Mouse (Mus musculus): ENCODE results near the gene 1190005I06Rik. TPM values are rescaled to one million over a fixed set of nuclear protein-coding genes. Genes with fewer than 3 reads are reported as not detected.
A peak's percentile ranks its signal among the peaks of the same experiment; 100 is the strongest.

Gene 1190005I06Rik
- polyA plus RNA-seq, 2 experiments, result 6.4 to 8.7 TPM

- no peak overlapping the region for H3K27ac ChIP-seq (replicated peaks; ENCODE audit: low read depth, low read length)
- no peak for ATAC-seq (ENCODE audit: low FRiP score, low read depth)
- TF ChIP-seq POLR2A (IDR thresholded peaks at IDR 0.05; ENCODE audit: borderline replicate concordance, extremely low read depth, insufficient read depth, insufficient read length), result no peak
- peaks cover 76% of the 10 kb centered on the region for H3K36me3 ChIP-seq (ENCODE audit: control insufficient read depth, insufficient read depth, low read length)
- H3K4me1 ChIP-seq (ENCODE audit: control insufficient read depth, insufficient read depth, low read length), result no peaks in the 10 kb centered on the region
- no peak overlapping the region for H3K9ac ChIP-seq (ENCODE audit: low read depth, low read length, severe bottlenecking)
- 95% methylated on average over 7 of the region's 7 CpGs for WGBS
- no peak overlapping the region for H3K4me3 ChIP-seq (replicated peaks; ENCODE audit: low read length)
- no peak overlapping the region for H3K4me2 ChIP-seq (replicated peaks; ENCODE audit: low read depth, low read length, severe bottlenecking)
- no peak for DNase-seq (ENCODE audit: low spot score)
- no peaks in the 10 kb centered on the region for H3K27me3 ChIP-seq (ENCODE audit: control insufficient read depth, insufficient read depth, low read length)
- H3K9me3 ChIP-seq (ENCODE audit: control insufficient read depth, low read length), result no peaks in the 10 kb centered on the region
Observed at GRCm38 (mm10) chr8:120656322-120657052, 9.1 kb upstream of the 1190005I06Rik start.

GRCm38 (mm10) chr8:120644663-120645062 is 2.8 kb downstream of the 1190005I06Rik start:
- Histone ChIP-seq H3K9me3 (ENCODE audit: control insufficient read depth, low read length) (no peaks in the 10 kb centered on the region), H3K4me2 (replicated peaks; ENCODE audit: low read depth, low read length, severe bottlenecking) (no peak overlapping the region), H3K9ac (ENCODE audit: low read depth, low read length, severe bottlenecking) (peak overlapping the region; percentile 4; the same call in 1 of the 2 replicates), H3K27ac (replicated peaks; ENCODE audit: low read depth, low read length) (no peak overlapping the region), H3K27me3 (ENCODE audit: control insufficient read depth, insufficient read depth, low read length) (no peaks in the 10 kb centered on the region), H3K4me3 (replicated peaks; ENCODE audit: low read length) (no peak overlapping the region), H3K4me1 (ENCODE audit: control insufficient read depth, insufficient read depth, low read length) (no peaks in the 10 kb centered on the region), H3K36me3 (ENCODE audit: control insufficient read depth, insufficient read depth, low read length) (no peaks in the 10 kb centered on the region)
- TF ChIP-seq POLR2A (IDR thresholded peaks at IDR 0.05; ENCODE audit: borderline replicate concordance, extremely low read depth, insufficient read depth, insufficient read length), result no peak
- no peak for ATAC-seq (ENCODE audit: low FRiP score, low read depth)
- whole genome bisulfite sequencing, result 75% methylated on average over 7 of the region's 7 CpGs
- no peak for DNase-seq (ENCODE audit: low spot score)

GRCm38 (mm10) chr8:120642031-120642662 is 5.3 kb downstream of the 1190005I06Rik start:
- Histone ChIP-seq H3K27me3 (ENCODE audit: control insufficient read depth, insufficient read depth, low read length) (no peaks in the 10 kb centered on the region), H3K9me3 (ENCODE audit: control insufficient read depth, low read length) (no peaks in the 10 kb centered on the region), H3K36me3 (ENCODE audit: control insufficient read depth, insufficient read depth, low read length) (no peaks in the 10 kb centered on the region), H3K27ac (replicated peaks; ENCODE audit: low read depth, low read length) (no peak overlapping the region), H3K9ac (ENCODE audit: low read depth, low read length, severe bottlenecking) (no peak overlapping the region), H3K4me1 (ENCODE audit: control insufficient read depth, insufficient read depth, low read length) (no peaks in the 10 kb centered on the region), H3K4me2 (replicated peaks; ENCODE audit: low read depth, low read length, severe bottlenecking) (no peak overlapping the region), H3K4me3 (replicated peaks; ENCODE audit: low read length) (no peak overlapping the region)
- WGBS, result 72% methylated on average over 10 of the region's 10 CpGs
- DNase-seq (ENCODE audit: low spot score) (no peak), ATAC-seq (ENCODE audit: low FRiP score, low read depth) (no peak)
- TF ChIP-seq POLR2A (IDR thresholded peaks at IDR 0.05; ENCODE audit: borderline replicate concordance, extremely low read depth, insufficient read depth, insufficient read length), result no peak

GRCm38 (mm10) chr8:120641245-120641644 is 6.2 kb downstream of the 1190005I06Rik start:
- Histone ChIP-seq H3K4me3 (replicated peaks; ENCODE audit: low read length) (no peak overlapping the region), H3K4me2 (replicated peaks; ENCODE audit: low read depth, low read length, severe bottlenecking) (no peak overlapping the region), H3K9ac (ENCODE audit: low read depth, low read length, severe bottlenecking) (no peak overlapping the region), H3K27me3 (ENCODE audit: control insufficient read depth, insufficient read depth, low read length) (no peaks in the 10 kb centered on the region), H3K36me3 (ENCODE audit: control insufficient read depth, insufficient read depth, low read length) (no peaks in the 10 kb centered on the region), H3K4me1 (ENCODE audit: control insufficient read depth, insufficient read depth, low read length) (no peaks in the 10 kb centered on the region), H3K27ac (replicated peaks; ENCODE audit: low read depth, low read length) (no peak overlapping the region), H3K9me3 (ENCODE audit: control insufficient read depth, low read length) (no peaks in the 10 kb centered on the region)
- ATAC-seq (ENCODE audit: low FRiP score, low read depth), result no peak
- TF ChIP-seq POLR2A (IDR thresholded peaks at IDR 0.05; ENCODE audit: borderline replicate concordance, extremely low read depth, insufficient read depth, insufficient read length), result no peak
- DNase-seq (ENCODE audit: low spot score), result no peak
- WGBS, result 45% methylated on average over 8 of the region's 8 CpGs

- under 1% methylated on average over 31 of the region's 42 CpGs for WGBS
- Histone ChIP-seq H3K9ac (ENCODE audit: low read depth, low read length, severe bottlenecking) (peak overlapping the region; percentile 66), H3K9me3 (ENCODE audit: control insufficient read depth, low read length) (no peaks in the 10 kb centered on the region), H3K4me3 (replicated peaks; ENCODE audit: low read length) (peak overlapping the region; percentile 68), H3K36me3 (ENCODE audit: control insufficient read depth, insufficient read depth, low read length) (no peaks in the 10 kb centered on the region), H3K4me1 (ENCODE audit: control insufficient read depth, insufficient read depth, low read length) (peaks cover 13% of the 10 kb centered on the region), H3K4me2 (replicated peaks; ENCODE audit: low read depth, low read length, severe bottlenecking) (peak overlapping the region; percentile 100), H3K27me3 (ENCODE audit: control insufficient read depth, insufficient read depth, low read length) (0 out of 2 replicates have a peak, but pooled peaks cover 13% of the 10 kb centered on the region), H3K27ac (replicated peaks; ENCODE audit: low read depth, low read length) (no peak overlapping the region)
- TF ChIP-seq POLR2A (IDR thresholded peaks at IDR 0.05; ENCODE audit: borderline replicate concordance, extremely low read depth, insufficient read depth, insufficient read length), result no peak
- ATAC-seq (ENCODE audit: low FRiP score, low read depth), result peak; percentile 54; the same call in 1 of the 2 replicates
- DNase-seq (ENCODE audit: low spot score), result no peak
Observed at GRCm38 (mm10) chr8:120634329-120634839, 13.0 kb downstream of the 1190005I06Rik start.

Measured in limb, embryonic 14.5 days (tissue).